20 mouse cellular contexts compared by ENCODE assay signal in genomic region chr16:76816056-76816885, GRCm38 (mm10).
A peak's percentile ranks its signal among the peaks of the same experiment; 100 is the strongest.
DNase-seq lines count a peak whose midpoint lies in the region; ATAC-seq and TF ChIP-seq lines count a peak whose summit lies in the region.
"Had no signal": no experiment of that assay in that cellular context is flagged by ENCODE, and none has a peak within 500 bp of the region (broad histone marks: within the 10 kb centered on the region; RNA-seq: fewer than 3 reads in every experiment).

No protein-coding gene starts in this region.

- no peak for ATAC-seq in midbrain, embryonic 14.5 days (ENCODE audit: low FRiP score, low TSS enrichment)
- ATAC-seq: activated CD4-positive, CD25-positive, alpha-beta regulatory T cell, adult 4 months; liver, postnatal 0 days; midbrain, embryonic 15.5 days had no signal

- no peak for TF ChIP-seq POLR2A in kidney, adult 2 months (IDR thresholded peaks at IDR 0.05; ENCODE audit: low read depth, low read length)

- no peak overlapping the region for H3K4me3 ChIP-seq in kidney, adult 2 months (ENCODE audit: insufficient read depth, low read depth, low read length)
- no peak overlapping the region for H3K4me3 ChIP-seq in midbrain, embryonic 14.5 days (replicated peaks; ENCODE audit: low read depth, low read length)
- H3K4me3 ChIP-seq: embryonic facial prominence, embryonic 10.5 days; heart, adult 2 months; kidney, embryonic 15.5 days; midbrain, embryonic 15.5 days; neural tube, embryonic 12.5 days; stomach, embryonic 15.5 days had no signal

- H3K27me3 ChIP-seq in kidney, adult 2 months (replicated peaks; ENCODE audit: control insufficient read depth, insufficient read depth, low read length): no peaks in the 10 kb centered on the region
- no peaks in the 10 kb centered on the region for H3K27me3 ChIP-seq in midbrain, embryonic 14.5 days (ENCODE audit: control insufficient read depth, insufficient read depth, low read length)
- H3K27me3 ChIP-seq: kidney, embryonic 15.5 days; midbrain, embryonic 15.5 days; neural tube, embryonic 12.5 days; stomach, embryonic 15.5 days had no signal

- no peak overlapping the region for H3K4me2 ChIP-seq in midbrain, embryonic 14.5 days (ENCODE audit: low read length)
- H3K4me2 ChIP-seq: kidney, embryonic 15.5 days; midbrain, embryonic 15.5 days; neural tube, embryonic 12.5 days; stomach, embryonic 15.5 days had no signal

- 76% methylated on average over 17 of the region's 17 CpGs for WGBS in kidney, adult 2 months
- WGBS in midbrain, embryonic 14.5 days: 94% methylated on average over 17 of the region's 17 CpGs

- no peaks in the 10 kb centered on the region for H3K36me3 ChIP-seq in kidney, adult 2 months (ENCODE audit: control insufficient read depth, insufficient read depth, low read length)
- H3K36me3 ChIP-seq in midbrain, embryonic 14.5 days (ENCODE audit: control insufficient read depth, insufficient read depth, low read length): no peaks in the 10 kb centered on the region
- H3K36me3 ChIP-seq: embryonic facial prominence, embryonic 10.5 days; kidney, embryonic 15.5 days; midbrain, embryonic 15.5 days; neural tube, embryonic 12.5 days; stomach, embryonic 15.5 days had no signal

- DNase-seq in kidney, adult 2 months: peak; percentile 13
- no peak for DNase-seq in kidney, adult 9 months
- DNase-seq in Muller cell, postnatal 12 days (ENCODE audit: inconsistent ontology term): peak; percentile 77
- DNase-seq in gastrocnemius, postnatal 10 days: peak; percentile 18
- DNase-seq in lung, postnatal 36 days: peak; percentile 29
- DNase-seq in midbrain, embryonic 14.5 days: no peak
- DNase-seq in cerebellum, adult 9-10 months: no peak
- DNase-seq in layer of hippocampus, adult 18-20 months (ENCODE audit: low spot score in 2 of 2): no peak
- DNase-seq: cerebellum, adult 9-11 months; heart, adult 2 months; heart, postnatal 4 days; layer of hippocampus, postnatal 36 days; liver, postnatal 0 days; thymus, postnatal 4 days had no signal

- no peak for TF ChIP-seq CTCF in kidney, adult 2 months (conservative IDR thresholded peaks at IDR 0.05; ENCODE audit: insufficient read depth, insufficient read length, low read depth, low read length)

- H3K9me3 ChIP-seq in midbrain, embryonic 14.5 days (ENCODE audit: control insufficient read depth, low read length): no peaks in the 10 kb centered on the region
- H3K9me3 ChIP-seq: embryonic facial prominence, embryonic 10.5 days; kidney, embryonic 15.5 days; midbrain, embryonic 15.5 days; neural tube, embryonic 12.5 days; stomach, embryonic 15.5 days had no signal

- H3K27ac ChIP-seq in kidney, adult 2 months (ENCODE audit: insufficient read depth, low read depth, low read length): no peak overlapping the region
- H3K27ac ChIP-seq in midbrain, embryonic 14.5 days (replicated peaks; ENCODE audit: low read depth, low read length): no peak overlapping the region
- H3K27ac ChIP-seq: embryonic facial prominence, embryonic 10.5 days; heart, adult 2 months; kidney, embryonic 15.5 days; midbrain, embryonic 15.5 days; neural tube, embryonic 12.5 days; stomach, embryonic 15.5 days had no signal

- no peaks in the 10 kb centered on the region for H3K4me1 ChIP-seq in kidney, adult 2 months (ENCODE audit: control insufficient read depth, insufficient read depth, low read length)
- H3K4me1 ChIP-seq in midbrain, embryonic 14.5 days (ENCODE audit: control insufficient read depth, insufficient read depth, low read length): no peaks in the 10 kb centered on the region
- H3K4me1 ChIP-seq: midbrain, embryonic 15.5 days; neural tube, embryonic 12.5 days; stomach, embryonic 15.5 days had no signal

- no peak overlapping the region for H3K9ac ChIP-seq in midbrain, embryonic 14.5 days (replicated peaks; ENCODE audit: low read length)
- H3K9ac ChIP-seq: kidney, embryonic 15.5 days; liver, postnatal 0 days; midbrain, embryonic 15.5 days; neural tube, embryonic 12.5 days; stomach, embryonic 15.5 days had no signal

Comparison
In these comparisons a context has a peak if more than half of its experiments do, and no peak if none do; other contexts are left out.
1. DNase-seq: peak in kidney, adult 2 months (single experiment), Muller cell, postnatal 12 days (single experiment), gastrocnemius, postnatal 10 days (single experiment) and lung, postnatal 36 days (single experiment); none in kidney, adult 9 months (single experiment), midbrain, embryonic 14.5 days (single experiment), cerebellum, adult 9-10 months (single experiment) and layer of hippocampus, adult 18-20 months (0 of 2).